Mouse (Mus musculus) splenic B cell, adult 2 months (primary cell): ENCODE data around the gene Ctsa.
A peak's percentile ranks its signal among the peaks of the same experiment; 100 is the strongest.

Experiments used
- DNase-seq: peaks from one replicate; pipeline ENCODE4 v3.0.0-alpha.2; 2011; ENCODE audit warnings: low read depth, low spot score
- H3K27me3 ChIP-seq: 2 replicates; pipeline ENCODE4 v1.6.1; 2012; ENCODE audit warnings: mild to moderate bottlenecking, low read length, moderate library complexity, mixed read lengths; ENCODE audit not compliant: control insufficient read depth, poor library complexity, insufficient read depth, severe bottlenecking
- H3K36me3 ChIP-seq: 2 replicates; pipeline ENCODE4 v1.6.1; 2012; ENCODE audit warnings: mild to moderate bottlenecking, low read length, moderate library complexity, mixed read lengths; ENCODE audit not compliant: control insufficient read depth, poor library complexity, insufficient read depth, severe bottlenecking

Gene Ctsa

GRCm38 (mm10) chr2:164832748-164833301 is at the start of gene Ctsa:
Ctsa (plus strand) TSS chr2:164832873.
- DNase-seq: peak; percentile 88
- Histone ChIP-seq H3K27me3 (no peaks in the 10 kb centered on the region), H3K36me3 (peaks cover 5% of the 10 kb centered on the region)

- DNase-seq: peak; percentile 50
Observed at GRCm38 (mm10) chr2:164783926-164784581, 48.6 kb upstream of the Ctsa start.

GRCm38 (mm10) chr2:164784869-164785420 is 47.7 kb upstream of the Ctsa start:
- Histone ChIP-seq H3K36me3 (no peaks in the 10 kb centered on the region; the same call in 1 of the 2 replicates), H3K27me3 (no peaks in the 10 kb centered on the region)
- no peak for DNase-seq

More at GRCm38 (mm10) chr2:164783926-164784581, 48.6 kb upstream of the Ctsa start:
- Histone ChIP-seq H3K27me3 (no peaks in the 10 kb centered on the region), H3K36me3 (no peaks in the 10 kb centered on the region; the same call in 1 of the 2 replicates)

GRCm38 (mm10) chr2:164785481-164786387 is 46.9 kb upstream of the Ctsa start, which contains the start of gene Snx21:
Snx21 (plus strand) TSS chr2:164785823.
- peak; percentile 73 for DNase-seq
- Histone ChIP-seq H3K27me3 (no peaks in the 10 kb centered on the region), H3K36me3 (no peaks in the 10 kb centered on the region; the same call in 1 of the 2 replicates)

- Histone ChIP-seq H3K27me3 (no peaks in the 10 kb centered on the region), H3K36me3 (no peaks in the 10 kb centered on the region; the same call in 1 of the 2 replicates)
- no peak for DNase-seq
Observed at GRCm38 (mm10) chr2:164786388-164786885, 46.2 kb upstream of the Ctsa start.

GRCm38 (mm10) chr2:164787032-164787431 is 45.6 kb upstream of the Ctsa start:
- no peak for DNase-seq
- no peaks in the 10 kb centered on the region for H3K27me3 ChIP-seq
- H3K36me3 ChIP-seq: no peaks in the 10 kb centered on the region; the same call in none of the 2 replicates

GRCm38 (mm10) chr2:164787779-164788178 is 44.9 kb upstream of the Ctsa start:
- Histone ChIP-seq H3K27me3 (no peaks in the 10 kb centered on the region), H3K36me3 (no peaks in the 10 kb centered on the region; the same call in none of the 2 replicates)
- no peak for DNase-seq

- Histone ChIP-seq H3K27me3 (no peaks in the 10 kb centered on the region), H3K36me3 (no peaks in the 10 kb centered on the region; the same call in none of the 2 replicates)
- no peak for DNase-seq
Observed at GRCm38 (mm10) chr2:164788411-164788810, 44.3 kb upstream of the Ctsa start.

GRCm38 (mm10) chr2:164790451-164790850 is 42.2 kb upstream of the Ctsa start:
- no peak for DNase-seq
- H3K36me3 ChIP-seq: peaks cover 2% of the 10 kb centered on the region

GRCm38 (mm10) chr2:164791841-164792261 is 40.8 kb upstream of the Ctsa start:
- no peaks in the 10 kb centered on the region for H3K27me3 ChIP-seq
- no peak for DNase-seq
- H3K36me3 ChIP-seq: peaks cover 3% of the 10 kb centered on the region

More at GRCm38 (mm10) chr2:164790451-164790850, 42.2 kb upstream of the Ctsa start:
- no peaks in the 10 kb centered on the region for H3K27me3 ChIP-seq

GRCm38 (mm10) chr2:164792400-164793190 is 40.1 kb upstream of the Ctsa start:
- Histone ChIP-seq H3K27me3 (no peaks in the 10 kb centered on the region), H3K36me3 (peaks cover 3% of the 10 kb centered on the region)
- DNase-seq: no peak

GRCm38 (mm10) chr2:164793236-164793635 is 39.4 kb upstream of the Ctsa start:
- no peaks in the 10 kb centered on the region for H3K27me3 ChIP-seq
- H3K36me3 ChIP-seq: peaks cover 5% of the 10 kb centered on the region
- peak; percentile 72 for DNase-seq

GRCm38 (mm10) chr2:164793772-164794171 is 38.9 kb upstream of the Ctsa start:
- peak; percentile 57 for DNase-seq
- no peaks in the 10 kb centered on the region for H3K27me3 ChIP-seq
- peaks cover 5% of the 10 kb centered on the region for H3K36me3 ChIP-seq

GRCm38 (mm10) chr2:164794293-164794692 is 38.4 kb upstream of the Ctsa start:
- DNase-seq: peak; percentile 88
- Histone ChIP-seq H3K36me3 (peaks cover 8% of the 10 kb centered on the region), H3K27me3 (no peaks in the 10 kb centered on the region)
